Mouse (Mus musculus) embryo, embryonic 11 days (tissue): ENCODE data around the gene Rb1.

Experiments used
- DNase-seq: peaks from one replicate; pipeline ENCODE4 v3.0.0-alpha.2; 2015

Rb1 gene

GRCm38 (mm10) chr14:73334926-73335805 lies 9.5 kb upstream of the Rb1 start:
- no peak for DNase-seq

GRCm38 (mm10) chr14:73333880-73334279 lies 8.3 kb upstream of the Rb1 start:
- no peak for DNase-seq

GRCm38 (mm10) chr14:73331386-73331785 lies 5.8 kb upstream of the Rb1 start:
- DNase-seq, result no peak

- DNase-seq, result no peak
These were observed 4.2 kb upstream of the Rb1 start for GRCm38 (mm10) chr14:73329871-73330270.

GRCm38 (mm10) chr14:73326511-73326910 lies 889 bp upstream of the Rb1 start:
- peak; percentile 6 for DNase-seq

GRCm38 (mm10) chr14:73324634-73325455 lies 777 bp downstream of the Rb1 start:
- DNase-seq, result peak; percentile 71

GRCm38 (mm10) chr14:73323965-73324364 lies 1.7 kb downstream of the Rb1 start:
- peak; percentile 8 for DNase-seq

GRCm38 (mm10) chr14:73322142-73322541 lies 3.5 kb downstream of the Rb1 start:
- DNase-seq, result no peak

GRCm38 (mm10) chr14:73316933-73317332 lies 8.7 kb downstream of the Rb1 start:
- DNase-seq, result no peak

GRCm38 (mm10) chr14:73313864-73314263 lies 11.8 kb downstream of the Rb1 start:
- DNase-seq, result no peak

- peak; percentile 21 for DNase-seq
These were observed 12.2 kb downstream of the Rb1 start for GRCm38 (mm10) chr14:73313396-73313795.

GRCm38 (mm10) chr14:73312909-73313308 lies 12.7 kb downstream of the Rb1 start:
- DNase-seq, result no peak

- no peak for DNase-seq
These were observed 18.1 kb downstream of the Rb1 start for GRCm38 (mm10) chr14:73307490-73307889.

GRCm38 (mm10) chr14:73303193-73303592 lies 22.4 kb downstream of the Rb1 start:
- DNase-seq, result peak; percentile 74

GRCm38 (mm10) chr14:73301856-73302255 lies 23.8 kb downstream of the Rb1 start:
- no peak for DNase-seq

- DNase-seq, result no peak
These were observed 30.1 kb downstream of the Rb1 start for GRCm38 (mm10) chr14:73295512-73295911.

GRCm38 (mm10) chr14:73293616-73294015 lies 32.0 kb downstream of the Rb1 start:
- no peak for DNase-seq

- no peak for DNase-seq
These were observed 33.2 kb downstream of the Rb1 start for GRCm38 (mm10) chr14:73292434-73292833.

GRCm38 (mm10) chr14:73289915-73290314 lies 35.7 kb downstream of the Rb1 start:
- DNase-seq, result no peak

- DNase-seq, result peak; percentile 36
These were observed 44.6 kb downstream of the Rb1 start for GRCm38 (mm10) chr14:73280996-73281395.

GRCm38 (mm10) chr14:73279096-73279495 lies 46.5 kb downstream of the Rb1 start:
- DNase-seq, result no peak

GRCm38 (mm10) chr14:73271807-73272206 lies 53.8 kb downstream of the Rb1 start:
- DNase-seq, result peak; percentile 26

GRCm38 (mm10) chr14:73266166-73266565 lies 59.5 kb downstream of the Rb1 start:
- DNase-seq, result no peak

GRCm38 (mm10) chr14:73262210-73262609 lies 63.4 kb downstream of the Rb1 start:
- DNase-seq, result no peak
